Mouse (Mus musculus) midbrain, embryonic 11.5 days (tissue): Measurements from ENCODE around the gene Hsd17b13. TPM values are rescaled to one million over a fixed set of nuclear protein-coding genes. Genes with fewer than 3 reads are reported as not detected.
A peak's percentile ranks its signal among the peaks of the same experiment; 100 is the strongest.
"Not testable (repeated sequence)": the region's sequence is repeated elsewhere in the genome, so short reads cannot be mapped to it uniquely, and the experiment has no call there.

Experiments used
- ATAC-seq: fragments of 200-750 bp; cut with Nextera tagmentation; 2 replicates; pipeline ENCODE4 v1.8.0; 2017; ENCODE audit warnings: moderate TSS enrichment, moderate library complexity; ENCODE audit not compliant: low FRiP score
- DNase-seq: peaks from one replicate; pipeline ENCODE4 v3.0.0; 2015; ENCODE audit warnings: low spot score; ENCODE audit errors: missing footprints
- H3K27ac ChIP-seq: fragments of 300-500 bp; sonication (generic); 2 replicates; pipeline ENCODE4 v1.5.1; 2014; ENCODE audit warnings: low read depth, low read length
- H3K27me3 ChIP-seq: fragments of 300-500 bp; sonication (generic); 2 replicates; pipeline ENCODE4 v1.6.1; 2014; ENCODE audit warnings: mild to moderate bottlenecking, low read length, moderate library complexity, mixed read lengths; ENCODE audit not compliant: control insufficient read depth, insufficient read depth
- H3K36me3 ChIP-seq: fragments of 300-500 bp; sonication (generic); 2 replicates; pipeline ENCODE4 v1.6.1; 2014; ENCODE audit warnings: mild to moderate bottlenecking, low read length, moderate library complexity, mixed read lengths; ENCODE audit not compliant: control insufficient read depth, insufficient read depth
- H3K4me1 ChIP-seq: fragments of 300-500 bp; sonication (generic); 2 replicates; pipeline ENCODE4 v1.6.1; 2014; ENCODE audit warnings: low read length; ENCODE audit not compliant: control insufficient read depth, insufficient read depth
- H3K4me2 ChIP-seq: fragments of 300-500 bp; sonication (generic); 2 replicates; pipeline ENCODE4 v1.6.1; 2014; ENCODE audit warnings: mild to moderate bottlenecking, moderate library complexity
- H3K4me3 ChIP-seq: fragments of 300-500 bp; sonication (generic); 2 replicates; pipeline ENCODE4 v1.5.1; 2014; ENCODE audit warnings: low read depth, low read length
- H3K9ac ChIP-seq: fragments of 300-500 bp; sonication (generic); 2 replicates; pipeline ENCODE4 v1.6.1; 2014; ENCODE audit warnings: low read length
- H3K9me3 ChIP-seq: fragments of 300-500 bp; sonication (generic); 2 replicates; pipeline ENCODE4 v1.6.1; 2016; ENCODE audit warnings: low read length; ENCODE audit not compliant: control insufficient read depth
- WGBS: fragments of 180-500 bp; shearing (Covaris S2); extraction: QIAGEN DNeasy Blood & Tissue Kit; methylation state at CpG from one replicate; pipeline ENCODE4 v1.1.7; 2014; 5-methylcytosine and 5-hydroxymethylcytosine counted together
- polyA plus RNA-seq: library from polyadenylated mRNA; unstranded; fragments of >200 nt; fragmentation: Nextera tagmentation; extraction: Ambion mirVana; gene quantifications from 2 replicates; pipeline ENCODE4 v1.2.1, GENCODE M21; 2014

Hsd17b13 gene
- polyA plus RNA-seq, 1 experiment from 2014 or later = not detected

DNA sequence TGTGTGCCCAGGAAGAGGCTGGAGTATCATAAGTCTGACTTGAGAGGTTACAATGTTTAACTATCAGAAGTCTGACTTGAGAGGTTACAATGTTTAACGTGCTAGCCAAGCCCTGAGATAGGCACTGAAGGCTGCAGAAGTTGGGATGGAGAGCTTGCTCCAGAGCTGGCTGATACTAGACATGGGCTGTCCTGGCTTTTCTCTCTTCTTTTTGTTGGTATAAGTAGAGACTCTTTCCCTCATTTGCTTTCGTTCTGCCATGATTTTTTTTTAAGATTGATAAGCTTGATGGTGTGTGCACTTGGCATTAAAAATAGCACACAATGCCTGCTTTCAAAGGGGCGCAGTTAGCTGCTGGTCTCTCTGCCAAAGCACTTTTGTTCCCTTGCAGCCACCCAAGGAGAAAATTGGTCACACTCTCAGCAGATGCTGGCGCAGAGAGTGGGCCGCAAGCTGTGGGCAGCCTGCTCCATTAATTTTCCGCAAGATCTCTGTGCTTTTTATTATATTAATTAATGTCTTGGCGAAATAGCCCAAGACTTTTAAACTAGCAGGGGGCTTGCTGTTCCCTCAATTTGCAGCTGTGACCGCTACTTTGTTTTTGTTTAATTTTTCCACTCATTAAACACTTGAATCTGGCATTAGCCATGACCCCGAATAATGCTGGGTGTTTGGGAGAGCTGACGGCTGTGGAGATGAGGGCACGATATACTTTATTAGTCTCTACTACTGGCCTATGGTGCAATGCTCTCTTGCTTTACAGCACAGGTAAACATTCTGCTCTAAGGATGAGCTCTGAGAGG lies 38.5 kb downstream of the Hsd17b13 start:
- Histone ChIP-seq H3K36me3 (no peaks in the 10 kb centered on the region), H3K27ac (peak overlapping the region; percentile 52), H3K4me1 (peaks cover 13% of the 10 kb centered on the region; the same call in 1 of the 2 replicates), H3K27me3 (no peaks in the 10 kb centered on the region), H3K9ac (no peak overlapping the region), H3K4me3 (no peak overlapping the region), H3K9me3 (no peaks in the 10 kb centered on the region), H3K4me2 (peak overlapping the region; percentile 23; the same call in 1 of the 2 replicates)
- 35% methylated on average over 11 of the region's 11 CpGs for WGBS
- DNase-seq (peak; percentile 88), ATAC-seq (peak; percentile 88)

- no peak overlapping the region for H3K4me3 ChIP-seq
- H3K27ac ChIP-seq = no peak overlapping the region
- no peak overlapping the region for H3K9ac ChIP-seq
- no peak overlapping the region for H3K4me2 ChIP-seq
- peak; percentile 47; the same call in 1 of the 2 replicates for ATAC-seq
- H3K9me3 ChIP-seq = no peaks in the 10 kb centered on the region; the same call in 1 of the 2 replicates
- peak; percentile 90 for DNase-seq
- H3K27me3 ChIP-seq = no peaks in the 10 kb centered on the region
- H3K36me3 ChIP-seq = no peaks in the 10 kb centered on the region
- H3K4me1 ChIP-seq = peaks cover 13% of the 10 kb centered on the region; the same call in 1 of the 2 replicates
- 60% methylated on average over 14 of the region's 14 CpGs for WGBS
These were observed 40.2 kb downstream of the Hsd17b13 start for GRCm38 (mm10) chr5:103936906-103937589.

DNA sequence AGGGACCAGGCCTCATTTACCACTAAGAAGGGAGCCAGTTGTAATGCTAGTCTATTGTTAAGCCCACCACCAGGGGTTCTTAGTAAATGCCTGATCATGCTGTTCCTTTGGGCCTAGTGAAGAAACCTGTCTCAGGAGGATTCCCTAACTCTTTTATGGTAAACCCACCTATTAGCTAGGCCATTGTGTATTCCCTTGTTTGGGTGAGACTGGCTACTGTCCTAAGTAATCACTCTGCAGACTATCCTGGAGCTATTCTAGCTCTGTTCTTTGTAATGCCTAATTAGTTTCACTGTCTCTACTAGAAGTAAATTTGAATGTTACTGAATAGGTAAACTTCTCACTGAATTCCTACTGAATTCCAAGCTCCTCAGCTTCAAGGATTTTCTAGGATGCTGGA lies 45.3 kb downstream of the Hsd17b13 start:
- H3K27ac ChIP-seq, DNase-seq, H3K4me3 ChIP-seq, H3K9me3 ChIP-seq, H3K4me1 ChIP-seq, H3K4me2 ChIP-seq, H3K36me3 ChIP-seq, H3K27me3 ChIP-seq, H3K9ac ChIP-seq, ATAC-seq: not testable (repeated sequence)

DNA sequence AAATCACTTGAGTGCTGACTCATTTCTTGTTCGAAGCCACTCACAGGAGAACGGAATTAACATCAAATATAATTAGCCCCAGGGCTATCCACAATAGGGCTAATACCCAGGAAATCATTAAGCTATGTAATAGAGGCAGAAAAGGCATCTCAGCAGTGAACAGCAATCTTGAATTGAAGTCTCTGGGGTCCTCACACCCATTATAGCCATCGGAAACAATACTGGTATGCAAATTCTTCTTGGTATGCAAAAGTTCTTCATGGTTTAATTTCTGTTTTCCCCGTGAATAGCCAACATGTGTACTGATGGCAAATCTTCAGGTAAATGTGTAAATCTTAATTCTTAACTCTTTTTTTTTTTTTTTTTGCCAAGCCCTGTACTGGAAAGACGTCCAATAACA lies 46.7 kb downstream of the Hsd17b13 start:
- WGBS = 81% methylated on average over 5 of the region's 5 CpGs
- H3K27me3 ChIP-seq = no peaks in the 10 kb centered on the region
- H3K27ac ChIP-seq = no peak overlapping the region
- H3K9ac ChIP-seq = no peak overlapping the region
- H3K4me1 ChIP-seq = no peaks in the 10 kb centered on the region
- no peaks in the 10 kb centered on the region; the same call in 1 of the 2 replicates for H3K9me3 ChIP-seq
- H3K4me2 ChIP-seq = no peak overlapping the region
- DNase-seq (peak; percentile 61), ATAC-seq (no peak)
- H3K36me3 ChIP-seq = no peaks in the 10 kb centered on the region
- no peak overlapping the region for H3K4me3 ChIP-seq

- no peak for ATAC-seq
- peak; percentile 47 for DNase-seq
- Histone ChIP-seq H3K27me3 (no peaks in the 10 kb centered on the region), H3K4me2 (no peak overlapping the region), H3K4me1 (no peaks in the 10 kb centered on the region), H3K27ac (no peak overlapping the region), H3K9ac (no peak overlapping the region), H3K36me3 (no peaks in the 10 kb centered on the region), H3K9me3 (no peaks in the 10 kb centered on the region; the same call in 1 of the 2 replicates), H3K4me3 (no peak overlapping the region)
- WGBS = 91% methylated on average over 7 of the region's 7 CpGs
These were observed 49.0 kb downstream of the Hsd17b13 start for GRCm38 (mm10) chr5:103928196-103928550.

DNA sequence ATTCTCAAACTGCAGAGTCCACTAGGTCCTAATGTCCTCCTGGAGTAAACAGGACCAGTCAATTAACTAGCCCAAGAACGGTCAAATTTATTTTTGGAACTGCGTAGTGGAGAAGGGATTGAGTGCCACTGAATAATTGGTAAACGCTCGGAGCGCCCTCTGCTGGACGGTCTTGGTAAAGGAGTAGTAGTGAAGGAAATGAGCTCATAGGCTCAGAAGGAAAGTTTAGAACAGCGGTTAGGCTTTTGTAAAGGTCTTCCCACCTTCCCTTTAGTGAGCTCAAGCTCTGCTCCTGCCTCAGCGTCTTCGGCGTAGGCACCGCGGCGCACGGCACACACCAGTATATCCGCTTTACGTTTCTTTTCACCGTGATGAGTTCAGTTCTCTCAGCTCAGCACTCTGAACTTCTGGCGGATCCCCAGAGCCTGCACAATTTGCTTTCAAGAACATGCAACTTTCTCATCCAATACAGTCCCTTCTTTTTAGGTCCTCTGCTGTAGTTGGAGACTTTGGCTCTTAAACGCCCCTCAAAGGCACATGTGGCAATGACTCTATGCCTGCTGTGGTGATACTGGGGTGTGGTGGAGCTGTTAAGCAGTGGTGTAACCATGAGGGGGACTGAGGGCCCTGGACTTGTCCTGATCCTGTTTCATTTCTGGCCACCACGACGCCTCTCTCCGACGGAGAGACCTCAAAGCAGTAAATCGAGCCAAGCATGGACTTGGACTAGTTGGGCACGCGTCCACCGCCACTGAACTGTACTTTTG lies 49.6 kb downstream of the Hsd17b13 start:
- WGBS = 30% methylated on average over 27 of the region's 27 CpGs
- Histone ChIP-seq H3K4me2 (peak overlapping the region; percentile 33; the same call in 1 of the 2 replicates), H3K9me3 (no peaks in the 10 kb centered on the region), H3K36me3 (no peaks in the 10 kb centered on the region), H3K27ac (no peak overlapping the region), H3K4me1 (no peaks in the 10 kb centered on the region), H3K9ac (peak overlapping the region; percentile 37; the same call in 1 of the 2 replicates), H3K4me3 (no peak overlapping the region), H3K27me3 (no peaks in the 10 kb centered on the region)
- peak; percentile 99 for DNase-seq
- ATAC-seq = peak; percentile 74

GRCm38 (mm10) chr5:103926398-103926797 lies 50.8 kb downstream of the Hsd17b13 start:
- H3K27me3 ChIP-seq = no peaks in the 10 kb centered on the region
- H3K4me2 ChIP-seq = no peak overlapping the region
- H3K4me3 ChIP-seq = no peak overlapping the region
- no peaks in the 10 kb centered on the region for H3K4me1 ChIP-seq
- no peak for ATAC-seq
- 69% methylated on average over 12 of the region's 12 CpGs for WGBS
- DNase-seq = peak; percentile 94
- no peak overlapping the region for H3K27ac ChIP-seq
- H3K36me3 ChIP-seq = no peaks in the 10 kb centered on the region
- H3K9ac ChIP-seq = no peak overlapping the region
- no peaks in the 10 kb centered on the region for H3K9me3 ChIP-seq

DNA sequence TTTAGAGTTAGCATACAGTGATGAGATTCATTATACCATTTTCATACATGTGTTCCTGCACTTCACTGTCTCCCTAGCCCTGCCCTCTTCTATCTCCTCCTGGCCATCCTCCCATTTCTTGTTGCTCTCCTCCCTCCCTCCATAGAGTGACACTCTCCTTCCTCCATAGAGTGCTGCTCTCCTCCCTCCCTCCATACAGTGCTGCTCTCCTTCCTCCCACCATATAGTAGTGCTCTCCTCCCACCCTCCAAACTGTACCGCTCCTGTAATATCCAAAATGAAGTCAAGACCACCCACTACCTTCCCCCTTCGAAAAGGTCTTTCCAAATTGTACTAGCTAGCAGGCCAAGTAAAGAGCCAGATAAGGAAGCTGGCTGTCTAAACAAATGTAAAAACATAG lies 53.5 kb downstream of the Hsd17b13 start:
- peak; percentile 44 for DNase-seq
- no peaks in the 10 kb centered on the region for H3K36me3 ChIP-seq
- no peak overlapping the region for H3K4me3 ChIP-seq
- ATAC-seq = no peak
- H3K4me2 ChIP-seq = no peak overlapping the region
- 95% methylated on average over 2 of the region's 2 CpGs for WGBS
- no peaks in the 10 kb centered on the region for H3K9me3 ChIP-seq
- H3K4me1 ChIP-seq = no peaks in the 10 kb centered on the region
- no peak overlapping the region for H3K9ac ChIP-seq
- no peak overlapping the region for H3K27ac ChIP-seq
- H3K27me3 ChIP-seq = no peaks in the 10 kb centered on the region
